Mouse (Mus musculus): Measurements from ENCODE around the gene Gm20388. TPM values are rescaled to one million over a fixed set of nuclear protein-coding genes. Genes with fewer than 3 reads are reported as not detected.

Gm20388 gene
- polyA plus RNA-seq, 1 experiment = 23.9 TPM

DNA sequence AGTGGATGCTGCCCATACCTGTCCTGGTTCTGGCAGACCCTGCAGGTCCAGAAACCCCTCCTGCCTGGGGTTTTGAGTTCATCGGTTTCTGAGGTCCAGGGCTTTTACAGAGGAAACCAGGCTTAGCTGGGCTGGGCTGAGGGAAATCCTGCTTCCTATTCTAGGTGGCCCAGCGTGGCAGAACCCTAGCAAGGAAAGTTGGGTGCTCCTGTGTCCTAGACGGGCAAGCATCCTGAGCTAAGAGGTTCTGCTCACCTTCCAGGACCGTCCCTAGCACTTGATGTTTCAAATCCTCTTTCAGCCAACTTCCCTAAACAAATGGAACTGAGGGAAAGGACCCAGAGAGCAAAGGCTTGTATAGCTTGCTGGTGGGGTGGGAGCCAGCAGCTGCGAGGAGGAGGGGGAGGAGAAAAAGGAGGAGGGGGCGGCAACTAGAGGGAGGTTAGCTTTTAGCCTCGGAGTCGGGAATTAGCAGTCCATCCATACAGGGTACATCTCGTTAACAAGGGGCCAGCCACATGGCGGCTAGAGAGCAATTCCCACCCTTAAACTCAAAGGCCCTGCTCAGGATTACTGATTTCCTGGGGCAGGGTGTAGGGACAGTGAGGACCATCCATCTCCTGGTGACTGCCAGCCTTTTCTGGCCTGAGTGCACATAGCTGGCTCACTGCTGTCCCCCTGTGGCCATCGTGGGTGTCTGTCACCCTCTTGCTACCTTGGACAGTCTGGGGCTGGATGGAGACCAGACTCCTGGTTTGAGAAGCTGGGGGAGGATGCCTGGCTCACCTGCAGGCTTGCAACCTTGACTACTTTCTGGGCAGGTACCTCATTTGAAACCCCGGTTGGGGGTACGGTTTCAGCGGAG lies 624.1 kb downstream of the Gm20388 start:
- no peak overlapping the region; the same call in 1 of the 2 replicates for H3K4me3 ChIP-seq (ENCODE audit: insufficient read depth, low read length)
- peaks cover 2% of the 10 kb centered on the region; the same call in 1 of the 2 replicates for H3K4me1 ChIP-seq (ENCODE audit: control insufficient read depth, insufficient read depth, low read length)
- TF ChIP-seq CTCF (IDR thresholded peaks at IDR 0.05; ENCODE audit: extremely low read depth, insufficient read depth, low read length) = peak; percentile 99
- no peak for TF ChIP-seq POLR2A (IDR thresholded peaks at IDR 0.05; ENCODE audit: extremely low read depth, insufficient read depth, low read length)
- H3K27ac ChIP-seq (ENCODE audit: insufficient read depth, low read length) = no peak overlapping the region

DNA sequence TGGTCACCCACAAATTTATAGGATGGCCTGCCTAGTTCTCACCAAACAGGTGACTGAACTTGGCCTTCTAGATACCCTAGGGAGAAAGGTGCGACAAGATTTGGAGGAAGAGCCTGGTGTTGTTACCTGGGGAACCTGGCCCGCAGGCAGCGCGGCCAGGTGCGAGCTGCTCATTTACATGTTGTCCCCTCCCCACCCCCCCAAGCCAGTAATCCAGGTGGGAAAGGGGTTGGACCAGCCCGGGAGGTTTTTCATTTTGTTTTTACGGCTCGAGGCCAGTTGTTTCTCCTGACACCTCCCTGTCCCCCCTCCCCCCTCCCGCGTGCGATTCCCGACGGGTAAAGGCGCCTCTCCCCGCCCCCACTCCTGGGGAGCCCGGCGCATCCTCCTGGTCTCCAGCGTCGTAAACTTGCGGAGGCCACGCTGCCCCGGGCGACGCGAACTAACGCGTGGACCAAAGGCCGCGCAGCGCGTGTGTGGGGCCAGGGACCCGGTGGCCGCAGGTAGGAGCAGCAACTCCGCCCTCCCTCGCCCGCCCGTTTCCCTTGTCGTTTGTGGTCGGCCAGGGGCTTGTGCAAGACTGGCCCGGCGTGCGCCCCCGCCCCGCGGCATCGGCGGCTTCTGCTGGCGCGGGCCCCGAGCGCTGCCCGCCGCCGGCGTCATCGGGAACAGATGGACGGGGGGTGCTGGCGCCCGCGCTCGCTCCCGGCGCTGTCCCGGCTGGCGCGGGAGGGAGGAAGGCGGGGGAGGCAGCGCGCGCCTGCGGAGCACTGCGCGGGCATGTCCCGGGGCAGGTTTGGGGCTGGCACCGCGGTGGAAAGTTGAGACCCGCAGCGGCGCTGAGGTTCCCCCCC lies 625.0 kb downstream of the Gm20388 start:
- H3K4me1 ChIP-seq (ENCODE audit: control insufficient read depth, insufficient read depth, low read length) = peaks cover 2% of the 10 kb centered on the region; the same call in 1 of the 2 replicates
- TF ChIP-seq POLR2A (IDR thresholded peaks at IDR 0.05; ENCODE audit: extremely low read depth, insufficient read depth, low read length) = no peak
- no peak for TF ChIP-seq CTCF (IDR thresholded peaks at IDR 0.05; ENCODE audit: extremely low read depth, insufficient read depth, low read length)
- H3K4me3 ChIP-seq (ENCODE audit: insufficient read depth, low read length) = peak overlapping the region; percentile 45
- H3K27ac ChIP-seq (ENCODE audit: insufficient read depth, low read length) = peak overlapping the region; percentile 80

DNA sequence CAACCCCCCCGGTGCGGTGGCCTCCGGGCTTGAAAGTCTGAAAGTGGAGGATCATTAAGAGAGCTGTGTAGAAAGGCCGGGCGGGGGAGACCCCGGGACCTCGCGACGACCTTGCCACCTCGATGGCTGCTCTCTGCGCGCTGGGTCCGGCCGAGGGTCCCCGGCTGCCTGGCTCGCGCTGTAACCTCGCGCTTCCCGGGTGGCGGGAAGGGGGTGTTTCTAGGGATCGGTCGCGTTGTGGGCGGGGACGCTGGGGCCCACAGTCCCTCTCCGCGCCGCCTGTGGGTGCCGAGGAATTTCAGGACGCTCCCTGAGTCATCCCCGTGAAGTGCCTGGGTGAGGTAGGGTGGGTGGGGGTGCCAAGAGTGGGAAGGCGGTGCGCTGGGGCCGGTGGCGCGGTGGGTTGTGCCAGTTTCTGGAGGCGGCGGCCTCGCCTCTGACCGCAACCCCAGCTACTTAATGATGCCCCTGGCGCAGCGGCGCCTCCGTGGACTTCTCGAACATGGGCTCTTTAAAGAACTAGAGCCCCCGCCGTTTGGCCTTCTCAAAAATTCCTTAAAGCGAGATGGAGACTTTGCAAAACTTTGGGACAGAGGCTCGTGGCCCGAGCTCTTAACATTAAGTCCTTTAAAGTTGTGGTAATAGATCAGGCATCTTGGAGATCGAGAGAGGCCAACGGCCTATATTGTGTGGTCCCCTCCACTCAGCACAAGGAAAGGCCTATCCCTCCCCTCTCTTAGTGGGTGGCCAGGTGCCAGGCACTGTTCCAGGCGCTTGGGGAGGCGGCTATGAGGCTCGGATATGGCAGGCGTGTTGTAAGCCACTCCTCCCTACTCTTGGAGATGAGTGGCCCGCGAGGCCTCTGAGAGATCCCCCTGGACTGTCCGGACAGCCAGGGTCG lies 625.9 kb downstream of the Gm20388 start:
- TF ChIP-seq POLR2A (IDR thresholded peaks at IDR 0.05; ENCODE audit: extremely low read depth, insufficient read depth, low read length) (no peak), CTCF (IDR thresholded peaks at IDR 0.05; ENCODE audit: extremely low read depth, insufficient read depth, low read length) (no peak)
- Histone ChIP-seq H3K27ac (ENCODE audit: insufficient read depth, low read length) (peak overlapping the region; percentile 80), H3K4me1 (ENCODE audit: control insufficient read depth, insufficient read depth, low read length) (peaks cover 2% of the 10 kb centered on the region; the same call in 1 of the 2 replicates), H3K4me3 (ENCODE audit: insufficient read depth, low read length) (peak overlapping the region; percentile 45)

DNA sequence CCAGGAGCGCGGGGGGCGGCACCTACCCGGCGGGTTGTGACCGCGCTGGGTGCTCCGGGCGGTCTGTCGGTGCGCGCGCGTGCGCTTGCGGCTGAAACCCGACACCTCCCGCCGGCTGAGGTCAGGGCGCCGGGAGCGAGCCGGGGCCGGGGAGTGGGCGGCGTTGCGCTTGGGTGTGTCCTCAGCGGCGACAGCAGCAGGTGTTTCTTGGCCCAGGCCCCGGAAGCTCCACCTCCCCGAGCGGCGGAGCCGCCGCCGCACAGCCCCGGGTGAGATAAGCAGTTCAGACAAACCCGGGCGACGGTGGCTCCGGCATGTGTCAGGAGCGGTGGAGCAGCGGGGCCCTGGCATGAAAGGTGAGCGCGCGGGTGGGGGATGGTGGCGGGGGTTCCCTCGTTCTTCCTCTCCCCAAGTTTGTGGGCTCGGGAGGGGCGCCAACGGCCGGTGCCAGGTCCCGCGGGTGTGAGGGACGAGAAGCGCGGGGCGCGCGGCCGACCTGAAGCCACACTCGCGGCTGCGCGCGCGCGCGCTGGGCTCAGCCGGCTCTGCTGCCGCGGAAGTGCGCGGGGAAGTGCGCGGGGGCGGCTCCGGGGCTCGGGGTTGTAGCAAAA lies 626.7 kb downstream of the Gm20388 start:
- Histone ChIP-seq H3K4me1 (ENCODE audit: control insufficient read depth, insufficient read depth, low read length) (peaks cover 2% of the 10 kb centered on the region; the same call in 1 of the 2 replicates), H3K4me3 (ENCODE audit: insufficient read depth, low read length) (peak overlapping the region; percentile 45), H3K27ac (ENCODE audit: insufficient read depth, low read length) (peak overlapping the region; percentile 71)
- TF ChIP-seq POLR2A (IDR thresholded peaks at IDR 0.05; ENCODE audit: extremely low read depth, insufficient read depth, low read length) (no peak), CTCF (IDR thresholded peaks at IDR 0.05; ENCODE audit: extremely low read depth, insufficient read depth, low read length) (no peak)

DNA sequence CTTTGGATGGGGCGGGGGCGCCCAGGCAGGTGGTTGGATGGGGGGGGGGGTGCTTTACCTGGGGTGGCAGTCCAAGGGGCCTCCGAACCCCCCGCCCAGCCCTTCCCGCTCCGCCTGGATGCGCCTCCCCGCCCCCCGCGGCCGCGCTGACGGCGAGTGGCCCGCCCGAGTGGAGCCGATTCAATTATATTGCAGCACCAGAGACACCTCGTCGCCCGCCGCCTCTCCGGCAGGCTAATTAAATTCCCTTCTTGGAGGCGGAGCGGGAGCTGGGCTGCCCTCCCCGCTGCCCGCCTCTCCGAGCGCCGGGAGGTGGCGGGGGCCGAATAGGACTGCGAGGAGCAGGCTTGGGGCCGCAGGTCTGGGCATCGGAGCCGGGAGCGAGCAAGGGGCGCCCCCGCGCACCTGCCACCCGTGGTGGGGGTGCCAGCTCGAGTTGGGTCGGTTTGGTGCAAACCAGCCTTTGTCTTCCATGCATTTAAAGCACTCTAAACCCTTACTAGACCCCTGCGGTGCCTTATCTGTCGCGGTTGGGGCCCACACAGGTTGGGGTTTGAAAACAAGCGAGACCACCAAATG lies 627.3 kb downstream of the Gm20388 start:
- peak overlapping the region; percentile 96 for H3K27ac ChIP-seq (ENCODE audit: insufficient read depth, low read length)
- TF ChIP-seq CTCF (IDR thresholded peaks at IDR 0.05; ENCODE audit: extremely low read depth, insufficient read depth, low read length) (no peak), POLR2A (IDR thresholded peaks at IDR 0.05; ENCODE audit: extremely low read depth, insufficient read depth, low read length) (peak; percentile 29; the same call in 1 of the 2 replicates)
- H3K4me3 ChIP-seq (ENCODE audit: insufficient read depth, low read length) = peak overlapping the region; percentile 45
- peaks cover 2% of the 10 kb centered on the region; the same call in 1 of the 2 replicates for H3K4me1 ChIP-seq (ENCODE audit: control insufficient read depth, insufficient read depth, low read length)

DNA sequence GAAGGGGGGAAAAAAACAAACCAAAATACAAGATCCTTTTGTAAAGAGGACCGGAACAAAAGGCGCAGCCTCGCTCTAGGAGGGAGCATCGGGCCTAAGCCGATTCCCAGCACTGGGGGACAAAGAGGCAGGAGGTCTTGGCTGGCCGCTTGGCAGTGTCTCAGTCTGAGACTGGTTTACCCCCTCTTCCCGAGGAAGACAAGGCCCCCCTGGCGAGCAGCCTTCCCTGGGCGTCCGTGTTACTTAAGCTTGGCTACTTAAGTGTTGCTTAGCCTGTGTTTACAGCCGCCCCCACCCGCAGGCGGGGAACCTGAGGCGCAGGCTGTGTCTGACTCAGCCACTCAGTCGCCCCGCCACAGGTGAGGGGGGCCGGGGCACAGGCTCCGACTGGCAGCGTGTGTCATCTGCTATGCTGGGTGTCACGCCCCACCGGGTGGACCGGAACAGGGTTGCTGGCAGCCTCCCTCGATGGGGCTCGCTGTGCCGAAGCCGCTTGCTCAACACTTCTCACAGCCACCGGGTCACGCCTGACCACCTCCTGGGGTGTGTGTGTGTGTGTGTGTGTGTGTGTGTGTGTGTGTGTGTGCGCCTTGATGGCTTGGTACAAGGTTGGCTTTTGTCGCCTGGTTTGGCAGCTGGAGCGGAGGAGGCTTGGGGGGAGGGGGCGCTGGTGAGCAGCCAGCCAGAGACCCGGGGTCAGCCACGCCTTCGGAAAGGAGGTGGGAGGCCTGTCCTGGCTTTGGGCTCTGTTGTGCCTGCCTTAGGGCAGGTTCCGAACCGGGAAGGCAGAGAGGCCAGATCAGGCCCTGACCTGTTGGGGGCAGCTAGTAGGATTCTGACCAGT lies 628.0 kb downstream of the Gm20388 start:
- H3K27ac ChIP-seq (ENCODE audit: insufficient read depth, low read length) = peak overlapping the region; percentile 96
- TF ChIP-seq CTCF (IDR thresholded peaks at IDR 0.05; ENCODE audit: extremely low read depth, insufficient read depth, low read length) = no peak
- TF ChIP-seq POLR2A (IDR thresholded peaks at IDR 0.05; ENCODE audit: extremely low read depth, insufficient read depth, low read length) = no peak
- peak overlapping the region; percentile 45 for H3K4me3 ChIP-seq (ENCODE audit: insufficient read depth, low read length)
- no peaks in the 10 kb centered on the region for H3K4me1 ChIP-seq (ENCODE audit: control insufficient read depth, insufficient read depth, low read length)

DNA sequence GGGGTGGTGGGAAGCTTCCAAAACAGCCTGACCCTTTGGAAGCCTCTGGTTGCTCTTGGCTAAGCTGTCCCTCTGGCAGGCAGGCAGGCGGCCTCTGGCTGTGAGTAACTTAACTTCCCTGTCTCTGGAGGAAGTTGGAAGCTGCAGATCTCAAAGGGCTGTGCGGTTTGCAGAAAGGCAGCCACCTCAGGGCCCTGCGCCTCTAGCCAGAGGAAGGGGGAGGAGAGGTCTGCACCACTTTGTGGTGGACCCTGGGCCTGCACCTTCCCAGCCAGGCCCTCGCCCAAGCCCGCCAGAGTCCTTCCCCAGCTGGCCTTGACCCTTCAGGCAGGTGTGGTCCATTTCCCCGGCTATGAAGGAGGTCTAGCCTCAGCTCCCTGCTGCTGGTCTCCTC lies 628.7 kb downstream of the Gm20388 start:
- Histone ChIP-seq H3K27ac (ENCODE audit: insufficient read depth, low read length) (peak overlapping the region; percentile 96), H3K4me1 (ENCODE audit: control insufficient read depth, insufficient read depth, low read length) (no peaks in the 10 kb centered on the region), H3K4me3 (ENCODE audit: insufficient read depth, low read length) (no peak overlapping the region)
- no peak for TF ChIP-seq CTCF (IDR thresholded peaks at IDR 0.05; ENCODE audit: extremely low read depth, insufficient read depth, low read length)
- no peak for TF ChIP-seq POLR2A (IDR thresholded peaks at IDR 0.05; ENCODE audit: extremely low read depth, insufficient read depth, low read length)

Data from cortical plate, adult 2 months (tissue).